Mouse (Mus musculus): Measurements from ENCODE around the gene Gemin7. TPM values are rescaled to one million over a fixed set of nuclear protein-coding genes. Genes with fewer than 3 reads are reported as not detected.

Gene Gemin7
- polyA plus RNA-seq (2015; fragmentation: Nextera tagmentation; extraction: Ambion mirVana), result 71.1 and 74.2 TPM in 2 replicates

DNA sequence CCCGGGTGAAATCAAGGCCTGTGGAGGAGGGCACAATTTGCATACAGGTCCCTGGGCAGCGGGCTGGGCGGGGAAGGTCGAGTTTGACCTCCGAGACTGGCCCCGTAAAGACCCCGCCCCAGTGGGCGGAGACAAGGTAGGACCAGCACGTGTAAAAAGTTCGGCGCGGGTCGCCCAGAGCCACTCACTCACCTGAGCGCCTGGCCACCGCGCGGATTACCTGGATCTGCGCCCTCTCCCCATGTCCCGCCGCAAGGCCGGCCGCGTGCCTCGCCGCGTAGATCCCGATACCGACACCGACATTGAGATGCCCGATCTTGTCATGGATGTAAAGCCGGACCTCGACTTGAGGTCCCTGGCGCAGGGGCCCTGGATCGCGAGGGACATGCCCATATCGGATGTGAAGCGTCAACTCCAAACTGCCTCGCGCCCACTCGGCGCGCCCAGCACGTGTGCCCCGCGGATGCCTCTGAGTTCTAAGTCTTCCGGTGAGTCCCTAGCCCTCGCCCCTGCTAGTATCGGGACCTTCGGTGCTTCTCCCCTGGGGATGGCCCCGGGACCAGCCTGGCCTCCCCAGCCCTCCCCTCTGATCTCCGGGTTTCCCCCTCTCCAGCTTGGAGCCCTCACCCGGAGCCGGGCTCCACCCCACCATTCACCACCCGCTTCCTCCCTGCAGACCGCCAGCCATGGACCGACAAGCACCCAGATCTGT is at the start of gene Gemin7, which contains the start of gene Zfp296:
Gene Gemin7 (minus strand): TSS at position 455 of the 712 bp plus-strand sequence.
Gene Zfp296 (plus strand): TSS at position 147 of the 712 bp plus-strand sequence.
- ATAC-seq (ENCODE audit: low read depth), result no peak
- Histone ChIP-seq H3K27ac (ENCODE audit: low read length) (0 out of 2 replicates have a peak within 1 kb of the TSS, but pooled peaks have one; percentile 10), H3K27me3 (ENCODE audit: control insufficient read depth, insufficient read depth, low read depth, low read length) (peaks cover 10% of the 10 kb centered on the region), H3K9ac (ENCODE audit: low read depth, low read length) (peak within 1 kb of the TSS; percentile 5), H3K36me3 (ENCODE audit: control insufficient read depth, insufficient read depth) (no peaks in the 10 kb centered on the region), H3K4me1 (ENCODE audit: control insufficient read depth, low read depth, low read length) (peaks cover 41% of the 10 kb centered on the region), H3K9me3 (replicated peaks; ENCODE audit: control insufficient read depth, low read length) (no peaks in the 10 kb centered on the region), H3K4me3 (ENCODE audit: low read depth, low read length) (peak within 1 kb of the TSS; percentile 59), H3K4me2 (ENCODE audit: low read depth, low read length) (peak within 1 kb of the TSS; percentile 90)
- whole genome bisulfite sequencing (ENCODE audit: insufficient replicate concordance), result under 1% methylated on average over 56 of the region's 56 CpGs

- H3K27ac ChIP-seq (ENCODE audit: low read length), result no peak overlapping the region
These were observed 46.0 kb upstream of the Gemin7 start for GRCm38 (mm10) chr7:19623433-19623832.

GRCm38 (mm10) chr7:19622241-19622640 is 44.8 kb upstream of the Gemin7 start:
- H3K4me3 ChIP-seq (ENCODE audit: low read depth, low read length), result no peak overlapping the region
- ATAC-seq (ENCODE audit: low read depth), result no peak
- H3K9ac ChIP-seq (ENCODE audit: low read depth, low read length), result no peak overlapping the region
- H3K27ac ChIP-seq (ENCODE audit: low read length), result no peak overlapping the region
- H3K27me3 ChIP-seq (ENCODE audit: control insufficient read depth, insufficient read depth, low read depth, low read length), result peaks cover 4% of the 10 kb centered on the region
- 45% methylated on average over 6 of the region's 6 CpGs for WGBS (ENCODE audit: insufficient replicate concordance)
- H3K4me2 ChIP-seq (ENCODE audit: low read depth, low read length), result no peak overlapping the region
- no peaks in the 10 kb centered on the region for H3K9me3 ChIP-seq (replicated peaks; ENCODE audit: control insufficient read depth, low read length)
- H3K4me1 ChIP-seq (ENCODE audit: control insufficient read depth, low read depth, low read length), result peaks cover 4% of the 10 kb centered on the region; the same call in 1 of the 2 replicates
- no peaks in the 10 kb centered on the region for H3K36me3 ChIP-seq (ENCODE audit: control insufficient read depth, insufficient read depth)

More at GRCm38 (mm10) chr7:19623433-19623832, 46.0 kb upstream of the Gemin7 start:
- H3K9me3 ChIP-seq (replicated peaks; ENCODE audit: control insufficient read depth, low read length), result no peaks in the 10 kb centered on the region
- H3K9ac ChIP-seq (ENCODE audit: low read depth, low read length), result no peak overlapping the region
- H3K4me1 ChIP-seq (ENCODE audit: control insufficient read depth, low read depth, low read length), result peaks cover 8% of the 10 kb centered on the region
- H3K4me2 ChIP-seq (ENCODE audit: low read depth, low read length), result no peak overlapping the region
- no peaks in the 10 kb centered on the region for H3K36me3 ChIP-seq (ENCODE audit: control insufficient read depth, insufficient read depth)
- no peak overlapping the region for H3K4me3 ChIP-seq (ENCODE audit: low read depth, low read length)
- peaks cover 4% of the 10 kb centered on the region for H3K27me3 ChIP-seq (ENCODE audit: control insufficient read depth, insufficient read depth, low read depth, low read length)
- WGBS (ENCODE audit: insufficient replicate concordance), result 61% methylated on average over 2 of the region's 2 CpGs
- no peak for ATAC-seq (ENCODE audit: low read depth)

DNA sequence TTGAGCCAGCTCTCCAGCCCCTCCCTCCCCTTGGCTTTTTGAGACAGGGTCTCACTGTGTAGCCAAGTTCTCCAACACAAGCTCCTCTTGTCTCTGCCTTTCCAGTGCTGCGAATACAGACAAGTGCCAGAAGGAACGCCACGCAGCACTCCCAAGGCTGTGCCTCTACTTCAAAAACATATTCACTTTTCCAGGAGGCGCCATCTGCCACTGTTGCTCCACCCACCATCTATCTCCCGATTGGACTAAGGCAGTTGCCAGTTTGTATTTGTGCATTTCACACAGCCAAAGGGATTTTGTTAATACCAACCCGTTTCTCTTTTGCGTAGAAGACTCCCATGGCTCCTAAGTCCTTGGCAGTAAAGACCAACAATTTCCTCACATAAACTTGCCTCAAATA is 43.4 kb upstream of the Gemin7 start:
- H3K9ac ChIP-seq (ENCODE audit: low read depth, low read length), result no peak overlapping the region
- H3K4me3 ChIP-seq (ENCODE audit: low read depth, low read length), result no peak overlapping the region
- no peak overlapping the region for H3K4me2 ChIP-seq (ENCODE audit: low read depth, low read length)
- no peak overlapping the region for H3K27ac ChIP-seq (ENCODE audit: low read length)
- peaks cover 4% of the 10 kb centered on the region; the same call in 1 of the 2 replicates for H3K4me1 ChIP-seq (ENCODE audit: control insufficient read depth, low read depth, low read length)
- H3K36me3 ChIP-seq (ENCODE audit: control insufficient read depth, insufficient read depth), result no peaks in the 10 kb centered on the region
- peaks cover 4% of the 10 kb centered on the region for H3K27me3 ChIP-seq (ENCODE audit: control insufficient read depth, insufficient read depth, low read depth, low read length)
- 75% methylated on average over 7 of the region's 7 CpGs for WGBS (ENCODE audit: insufficient replicate concordance)
- no peak for ATAC-seq (ENCODE audit: low read depth)
- no peaks in the 10 kb centered on the region for H3K9me3 ChIP-seq (replicated peaks; ENCODE audit: control insufficient read depth, low read length)

DNA sequence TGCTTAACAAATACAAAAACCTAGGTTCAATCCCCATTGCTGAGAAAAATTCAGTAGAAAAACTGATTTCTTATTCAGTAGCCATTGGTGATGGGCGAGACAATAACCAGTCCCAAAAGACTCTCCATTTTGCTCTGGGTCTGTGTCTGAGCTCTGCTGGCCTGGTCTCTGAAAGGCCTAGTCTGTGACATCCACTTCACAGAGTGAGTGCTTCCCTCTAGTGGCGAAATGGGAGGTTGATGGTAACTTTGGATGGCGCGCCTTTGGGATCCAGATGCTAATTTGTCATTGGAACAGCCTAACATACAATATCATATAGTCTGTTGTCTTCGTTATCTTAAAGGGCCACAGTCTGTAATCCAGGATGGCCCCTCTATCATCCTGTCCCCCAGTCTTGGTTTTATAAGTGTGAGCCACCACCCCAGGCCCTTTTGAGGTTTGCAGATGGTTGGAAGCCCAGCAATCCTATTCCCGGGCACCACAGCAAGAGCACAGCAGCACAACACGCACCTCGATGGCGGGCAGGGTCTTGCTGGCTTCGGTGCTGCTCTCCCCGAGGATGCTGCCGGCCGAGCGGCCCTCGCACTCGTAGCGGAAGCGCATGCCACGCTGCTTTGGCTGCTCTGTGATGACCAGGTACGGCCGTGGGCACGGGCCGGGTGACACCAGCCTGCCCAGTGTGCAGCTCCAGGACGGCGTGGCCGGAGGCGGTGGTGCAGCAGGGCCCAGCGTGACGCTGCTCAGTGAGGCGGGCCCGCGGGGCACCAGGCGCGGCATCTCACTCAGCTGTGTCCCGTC is 41.8 kb upstream of the Gemin7 start:
- Histone ChIP-seq H3K4me2 (ENCODE audit: low read depth, low read length) (peak overlapping the region; percentile 45), H3K4me1 (ENCODE audit: control insufficient read depth, low read depth, low read length) (peaks cover 4% of the 10 kb centered on the region; the same call in 1 of the 2 replicates), H3K9ac (ENCODE audit: low read depth, low read length) (peak overlapping the region; percentile 27), H3K27ac (ENCODE audit: low read length) (no peak overlapping the region), H3K4me3 (ENCODE audit: low read depth, low read length) (peak overlapping the region; percentile 24; the same call in 1 of the 2 replicates), H3K36me3 (ENCODE audit: control insufficient read depth, insufficient read depth) (no peaks in the 10 kb centered on the region), H3K27me3 (ENCODE audit: control insufficient read depth, insufficient read depth, low read depth, low read length) (peaks cover 4% of the 10 kb centered on the region), H3K9me3 (replicated peaks; ENCODE audit: control insufficient read depth, low read length) (no peaks in the 10 kb centered on the region)
- 13% methylated on average over 35 of the region's 35 CpGs for WGBS (ENCODE audit: insufficient replicate concordance)
- peak; percentile 69 for ATAC-seq (ENCODE audit: low read depth)

DNA sequence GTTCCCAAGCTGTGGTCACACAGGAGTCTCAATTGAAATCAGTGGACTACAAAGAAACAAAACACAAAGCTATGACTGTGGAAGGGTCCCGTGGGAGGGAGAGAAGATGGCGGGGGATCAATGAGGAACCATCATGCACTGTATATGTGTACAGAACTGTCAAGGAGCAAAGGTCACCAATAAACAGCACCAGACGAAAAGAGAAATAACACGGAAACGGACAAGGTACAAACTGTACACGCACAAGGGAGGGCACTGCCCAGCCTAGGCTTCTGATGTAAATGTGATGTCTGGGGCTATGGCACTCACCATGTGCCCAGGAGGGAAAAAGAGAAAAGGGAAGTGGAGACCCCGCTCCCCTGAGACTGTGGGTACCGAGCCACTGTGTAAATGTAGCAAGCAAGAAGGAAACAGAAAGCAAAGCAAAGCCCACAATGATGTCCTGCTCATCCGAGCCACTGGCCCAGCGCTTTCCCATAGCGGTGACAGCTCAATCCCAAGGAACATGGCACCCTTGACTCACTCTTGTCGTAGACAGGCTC is 37.7 kb upstream of the Gemin7 start:
- WGBS (ENCODE audit: insufficient replicate concordance), result 59% methylated on average over 12 of the region's 12 CpGs
- H3K27me3 ChIP-seq (ENCODE audit: control insufficient read depth, insufficient read depth, low read depth, low read length), result peaks cover 4% of the 10 kb centered on the region
- H3K4me2 ChIP-seq (ENCODE audit: low read depth, low read length), result no peak overlapping the region
- no peaks in the 10 kb centered on the region for H3K9me3 ChIP-seq (replicated peaks; ENCODE audit: control insufficient read depth, low read length)
- no peak for ATAC-seq (ENCODE audit: low read depth)
- no peak overlapping the region for H3K27ac ChIP-seq (ENCODE audit: low read length)
- no peak overlapping the region for H3K9ac ChIP-seq (ENCODE audit: low read depth, low read length)
- H3K36me3 ChIP-seq (ENCODE audit: control insufficient read depth, insufficient read depth), result no peaks in the 10 kb centered on the region
- no peak overlapping the region for H3K4me3 ChIP-seq (ENCODE audit: low read depth, low read length)
- peaks cover 4% of the 10 kb centered on the region; the same call in 1 of the 2 replicates for H3K4me1 ChIP-seq (ENCODE audit: control insufficient read depth, low read depth, low read length)

- WGBS (ENCODE audit: insufficient replicate concordance), result 72% methylated on average over 5 of the region's 5 CpGs
- Histone ChIP-seq H3K27me3 (ENCODE audit: control insufficient read depth, insufficient read depth, low read depth, low read length) (no peaks in the 10 kb centered on the region), H3K27ac (ENCODE audit: low read length) (no peak overlapping the region), H3K9me3 (replicated peaks; ENCODE audit: control insufficient read depth, low read length) (no peaks in the 10 kb centered on the region), H3K4me2 (ENCODE audit: low read depth, low read length) (no peak overlapping the region), H3K36me3 (ENCODE audit: control insufficient read depth, insufficient read depth) (no peaks in the 10 kb centered on the region), H3K4me1 (ENCODE audit: control insufficient read depth, low read depth, low read length) (no peaks in the 10 kb centered on the region), H3K9ac (ENCODE audit: low read depth, low read length) (no peak overlapping the region), H3K4me3 (ENCODE audit: low read depth, low read length) (no peak overlapping the region)
- ATAC-seq (ENCODE audit: low read depth), result no peak
These were observed 33.6 kb upstream of the Gemin7 start for GRCm38 (mm10) chr7:19610969-19611368.

GRCm38 (mm10) chr7:19609641-19610332 is 32.4 kb upstream of the Gemin7 start:
- no peak for ATAC-seq (ENCODE audit: low read depth)
- H3K4me1 ChIP-seq (ENCODE audit: control insufficient read depth, low read depth, low read length), result no peaks in the 10 kb centered on the region
- 81% methylated on average over 12 of the region's 12 CpGs for WGBS (ENCODE audit: insufficient replicate concordance)
- no peaks in the 10 kb centered on the region for H3K9me3 ChIP-seq (replicated peaks; ENCODE audit: control insufficient read depth, low read length)
- H3K4me2 ChIP-seq (ENCODE audit: low read depth, low read length), result no peak overlapping the region
- no peaks in the 10 kb centered on the region for H3K27me3 ChIP-seq (ENCODE audit: control insufficient read depth, insufficient read depth, low read depth, low read length)
- no peaks in the 10 kb centered on the region for H3K36me3 ChIP-seq (ENCODE audit: control insufficient read depth, insufficient read depth)
- H3K4me3 ChIP-seq (ENCODE audit: low read depth, low read length), result no peak overlapping the region
- no peak overlapping the region for H3K9ac ChIP-seq (ENCODE audit: low read depth, low read length)
- H3K27ac ChIP-seq (ENCODE audit: low read length), result no peak overlapping the region

Measured in liver, embryonic 16.5 days (tissue).